Mouse (Mus musculus) myocyte (in vitro differentiated cells): ENCODE results near the gene Smco3.

ENCODE experiments used
- CEBPB ChIP-seq: IDR thresholded peaks from 2 replicates; pipeline ENCODE4 v1.6.1; 2011; ENCODE audit warnings: mild to moderate bottlenecking, moderate library complexity; ENCODE audit not compliant: poor library complexity, insufficient read depth, severe bottlenecking
- MYOD1 ChIP-seq, 3 experiments: IDR thresholded peaks; one replicate each; pipeline ENCODE4 v1.6.1; 2011; ENCODE audit warnings: control low read depth in 2 of 3, low read depth in 2 of 3, mild to moderate bottlenecking in 2 of 3, moderate library complexity in 1 of 3; ENCODE audit not compliant: insufficient read length in 2 of 3, control insufficient read depth in 1 of 3
- MYOG ChIP-seq, 3 experiments: IDR thresholded peaks; one replicate each; pipeline ENCODE4 v1.6.1; 2011; ENCODE audit warnings: control low read depth in 2 of 3, low read depth in 2 of 3, mild to moderate bottlenecking in 2 of 3; ENCODE audit not compliant: insufficient read length in 2 of 3, control insufficient read depth in 1 of 3, insufficient read depth in 1 of 3
- SRF ChIP-seq: IDR thresholded peaks from one replicate; pipeline ENCODE4 v1.6.1; 2011; ENCODE audit warnings: low read depth; ENCODE audit not compliant: control insufficient read depth, insufficient read length
- TCF12 ChIP-seq: IDR thresholded peaks from one replicate; pipeline ENCODE4 v1.6.1; 2011; ENCODE audit warnings: mild to moderate bottlenecking, control low read depth; ENCODE audit not compliant: poor library complexity, insufficient read depth, severe bottlenecking
- USF1 ChIP-seq: IDR thresholded peaks from one replicate; pipeline ENCODE4 v1.6.1; 2011; ENCODE audit warnings: low read depth, mild to moderate bottlenecking, control low read depth, moderate library complexity

DNA sequence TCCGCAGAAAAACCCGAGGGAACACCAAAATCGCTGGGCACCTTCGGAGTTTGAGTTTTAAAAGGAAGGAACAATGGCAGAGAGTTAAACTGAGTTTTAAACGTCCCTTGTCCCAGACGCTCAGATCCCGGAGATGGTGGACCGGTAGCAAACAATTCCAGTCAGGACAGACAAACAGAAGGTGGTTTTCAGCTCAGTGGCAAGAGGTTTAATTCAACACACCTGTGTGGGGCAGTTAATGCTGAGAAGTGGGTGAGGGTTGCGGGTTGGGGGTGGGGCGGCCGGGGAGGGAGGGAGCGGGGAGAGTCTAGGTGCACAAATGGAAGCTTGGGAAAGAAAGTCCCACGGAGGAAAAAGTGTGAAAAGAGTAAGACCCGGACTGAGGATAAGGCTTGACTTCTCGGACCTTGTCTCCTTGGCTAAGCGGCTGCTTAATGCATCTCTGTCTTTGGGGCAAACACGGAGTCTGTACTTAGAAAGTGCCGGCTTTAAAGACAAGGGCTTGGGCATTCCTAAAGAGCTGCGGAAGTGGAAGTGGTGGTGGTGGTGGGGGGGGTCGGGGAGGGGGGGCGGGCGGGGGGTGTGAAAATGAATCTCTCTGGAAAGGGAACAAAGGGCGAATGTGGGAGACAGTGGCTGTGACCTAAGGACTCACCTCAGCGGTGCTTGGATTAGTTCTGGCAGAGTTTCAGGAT, 41.3 kb downstream of the Smco3 start:
- TF ChIP-seq MYOD1 (IDR thresholded peaks at IDR 0.05; ENCODE audit: control insufficient read depth in 1 of 3, insufficient read length in 2 of 3, low read depth in 2 of 3): no peak
- TF ChIP-seq USF1: no peak
- no peak for TF ChIP-seq CEBPB
- TF ChIP-seq MYOG (IDR thresholded peaks at IDR 0.05; ENCODE audit: control insufficient read depth in 1 of 3, insufficient read depth in 1 of 3, insufficient read length in 2 of 3, low read depth in 2 of 3): no peak
- no peak for TF ChIP-seq TCF12
- TF ChIP-seq SRF: no peak
